1 mouse cellular context compared by ENCODE assay signal in the genomic region with DNA sequence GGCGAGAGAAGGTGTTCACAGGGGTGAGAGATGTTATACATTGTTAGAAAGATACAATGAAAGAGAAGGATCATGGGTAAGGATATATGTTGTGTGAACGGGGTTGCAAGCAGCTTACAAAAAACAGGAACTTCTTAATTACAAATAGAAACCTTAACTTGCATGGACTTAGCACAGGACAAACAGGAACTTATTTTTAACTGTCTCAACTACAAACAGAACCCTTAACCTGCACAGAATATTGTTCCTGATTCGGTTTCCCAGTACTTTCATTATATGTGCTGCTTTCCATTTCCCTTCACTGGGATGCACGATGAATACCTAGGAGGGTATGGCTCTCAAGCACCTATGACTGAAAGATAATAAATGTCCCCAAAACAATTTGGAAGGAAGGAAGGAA.
TF ChIP-seq lines count a peak whose summit lies in the region.

No protein-coding gene starts in this region.

TF ChIP-seq in MEL, 35 proteins besides CTCF, POLR2A, EP300 and RAD21:
- TF ChIP-seq ZNF384 (IDR thresholded peaks at IDR 0.05; ENCODE audit: low read depth, low read length): no peak
- TF ChIP-seq CHD1 (IDR thresholded peaks at IDR 0.05; ENCODE audit: low read depth, low read length): no peak
- no peak for TF ChIP-seq HCFC1 (IDR thresholded peaks at IDR 0.05; ENCODE audit: low read depth, low read length)
- no peak for TF ChIP-seq MYC (IDR thresholded peaks at IDR 0.05; ENCODE audit: low read depth, low read length)
- no peak for TF ChIP-seq MAZ (IDR thresholded peaks at IDR 0.05; ENCODE audit: low read depth, low read length)
- no peak for TF ChIP-seq ZKSCAN1 (IDR thresholded peaks at IDR 0.05; ENCODE audit: low read depth, low read length)
- TF ChIP-seq GATA1 (IDR thresholded peaks at IDR 0.05; ENCODE audit: low read depth, low read length): no peak
- TF ChIP-seq NRF1 (IDR thresholded peaks at IDR 0.05; ENCODE audit: insufficient read depth, low read depth, low read length, poor library complexity, severe bottlenecking): no peak
- no peak for TF ChIP-seq MAFK (IDR thresholded peaks at IDR 0.05; ENCODE audit: borderline replicate concordance, low read depth, low read length)
- TF ChIP-seq USF1 (IDR thresholded peaks at IDR 0.05; ENCODE audit: low read depth, low read length): no peak
- no peak for TF ChIP-seq SIN3A (IDR thresholded peaks at IDR 0.05; ENCODE audit: low read length)
- TF ChIP-seq JUND (IDR thresholded peaks at IDR 0.05; ENCODE audit: low read depth, low read length): no peak
- no peak for TF ChIP-seq BHLHE40 (IDR thresholded peaks at IDR 0.05; ENCODE audit: borderline replicate concordance, low read depth, low read length)
